Mouse (Mus musculus) spleen, adult 2 months (tissue): ENCODE results near the gene Tenm3.

Experiments
- CTCF ChIP-seq: fragments of 200-500 bp; IDR thresholded peaks from 2 replicates; pipeline ENCODE4 v1.5.1; 2011; ENCODE audit warnings: mild to moderate bottlenecking, inconsistent platforms; ENCODE audit not compliant: insufficient read depth, insufficient read length, insufficient replicate concordance; ENCODE audit errors: extremely low read depth
- POLR2A ChIP-seq: fragments of 200-500 bp; IDR thresholded peaks from 2 replicates; pipeline ENCODE4 v1.6.1; 2011; ENCODE audit warnings: low read depth, low read length, inconsistent platforms

DNA sequence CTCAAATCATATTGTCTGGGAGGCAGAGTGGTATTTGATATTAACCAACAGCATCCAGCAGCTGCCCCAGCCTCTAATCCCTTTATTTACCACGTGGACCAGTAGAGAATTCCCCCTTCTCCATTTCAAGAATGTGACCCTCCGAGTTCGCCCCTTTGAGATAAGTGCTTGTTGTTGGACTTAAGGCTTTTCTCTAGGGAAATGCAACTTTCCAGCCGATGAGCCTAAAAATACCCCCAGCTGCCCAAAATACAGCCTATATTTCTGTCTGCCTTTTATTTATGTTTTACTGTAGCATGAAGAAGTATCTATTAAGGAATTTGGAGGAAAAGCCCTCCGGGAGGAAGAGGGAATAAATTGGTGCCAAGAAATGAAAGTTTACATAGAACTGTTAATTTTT is 251.9 kb downstream of the Tenm3 start:
- no peak for TF ChIP-seq POLR2A
- TF ChIP-seq CTCF = no peak
